Mouse (Mus musculus) megakaryocyte progenitor cell, adult 5-6 weeks (primary cell): Measurements from ENCODE around the gene Fastkd5. TPM values are rescaled to one million over a fixed set of nuclear protein-coding genes. Genes with fewer than 3 reads are reported as not detected.
A peak's percentile ranks its signal among the peaks of the same experiment; 100 is the strongest.
"Not testable (repeated sequence)": the region's sequence is repeated elsewhere in the genome, so short reads cannot be mapped to it uniquely, and the experiment has no call there.

ENCODE experiments used
- ATAC-seq: replicated peaks from 2 replicates; pipeline ENCODE4 v1.8.0; 2016; ENCODE audit warnings: mild to moderate bottlenecking, moderate TSS enrichment, inconsistent platforms; ENCODE audit not compliant: poor library complexity
- total RNA-seq, 2 experiments: library from RNA; stranded (forward) in 1 of 2; stranded (reverse) in 1 of 2; fragments of 157-497, 149-512 nt in 1 of 2; fragments of 200-1000 nt in 1 of 2; gene quantifications; 2 replicates each; pipeline versions ENCODE4 v1.2.3 to v1.2.4; 2015 to 2017

The Fastkd5 gene
- total RNA-seq, 2 experiments from 2014 or later, result 20.3 to 21.0 TPM

DNA sequence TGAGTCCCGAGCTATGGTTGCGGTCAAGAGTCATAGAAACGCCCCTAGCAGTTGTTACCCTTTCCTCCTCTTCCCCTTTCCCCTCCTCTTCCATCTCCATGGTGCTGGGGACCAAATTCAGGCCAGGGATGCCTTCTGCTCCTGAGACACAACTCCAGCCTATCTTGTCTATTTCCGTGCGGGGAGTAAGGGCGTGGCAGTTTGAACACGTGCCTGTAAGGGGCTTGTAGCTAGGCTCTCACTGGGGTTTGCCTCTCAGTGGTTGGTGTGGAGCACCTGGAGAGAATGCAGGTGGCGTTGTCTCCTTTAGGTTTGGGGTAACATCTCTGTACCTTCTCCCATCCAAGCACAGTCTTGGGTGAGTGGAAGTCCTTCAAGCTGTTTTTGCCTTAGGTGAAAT lies 50.0 kb downstream of the Fastkd5 start:
- ATAC-seq, result no peak

DNA sequence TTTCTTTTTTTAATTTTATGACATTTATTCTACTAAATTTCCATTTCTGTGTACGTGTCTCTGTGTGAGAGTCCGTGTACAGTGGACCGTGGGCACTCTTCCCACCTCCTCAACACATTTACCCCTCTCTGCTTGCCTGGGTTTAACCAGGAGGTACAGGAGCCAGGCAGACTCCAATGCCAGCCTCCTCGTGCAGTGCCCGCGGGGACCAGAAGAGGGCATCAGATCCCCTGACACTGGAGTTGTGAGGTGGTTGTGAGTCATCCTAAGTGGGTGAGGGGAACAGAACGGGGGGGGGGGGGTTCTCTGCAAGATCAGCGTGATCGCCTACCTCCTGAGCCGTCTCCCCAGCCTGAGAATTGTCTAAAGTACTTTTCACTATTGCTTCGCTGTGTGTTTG lies 51.7 kb downstream of the Fastkd5 start:
- peak; percentile 69 for ATAC-seq

DNA sequence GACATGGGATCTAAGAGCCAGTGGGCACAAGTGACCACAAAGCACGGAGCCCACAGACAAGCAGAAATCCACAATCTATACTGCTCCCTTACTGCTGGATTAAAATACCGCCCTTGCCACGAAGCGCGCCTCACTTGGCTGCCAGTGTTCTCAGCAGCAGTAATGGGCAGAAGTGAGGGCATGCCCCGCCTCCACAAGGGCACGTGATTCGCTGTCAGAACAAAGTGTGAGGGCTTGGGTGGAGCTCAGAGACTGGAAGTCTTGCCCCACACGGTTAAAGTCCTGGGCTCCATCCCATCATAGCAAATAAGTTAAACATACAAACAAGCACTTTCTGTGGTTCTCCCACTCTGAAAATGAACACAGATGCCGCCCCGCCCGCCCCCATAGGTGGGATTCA lies 52.2 kb downstream of the Fastkd5 start:
- ATAC-seq, result peak; percentile 83

DNA sequence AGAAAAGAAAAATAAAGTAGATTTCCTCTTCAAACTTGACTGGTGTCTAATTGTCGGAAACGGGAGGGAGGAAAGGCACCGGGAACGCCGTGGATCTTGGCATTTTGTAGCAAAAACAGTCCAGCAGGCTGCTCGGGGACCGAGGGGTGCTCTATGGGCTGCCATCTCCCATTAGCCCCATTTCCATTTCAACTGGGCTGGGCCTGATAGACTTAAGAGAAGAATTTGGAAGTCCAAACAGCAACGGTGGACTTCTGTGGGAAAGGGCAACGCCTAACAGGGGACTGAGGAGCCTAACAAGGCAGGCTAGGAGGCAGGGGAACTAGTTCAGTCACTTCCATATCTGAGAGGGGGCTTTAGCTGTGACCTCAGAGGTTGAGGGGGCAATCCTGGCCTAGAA lies 52.8 kb downstream of the Fastkd5 start:
- no peak for ATAC-seq

DNA sequence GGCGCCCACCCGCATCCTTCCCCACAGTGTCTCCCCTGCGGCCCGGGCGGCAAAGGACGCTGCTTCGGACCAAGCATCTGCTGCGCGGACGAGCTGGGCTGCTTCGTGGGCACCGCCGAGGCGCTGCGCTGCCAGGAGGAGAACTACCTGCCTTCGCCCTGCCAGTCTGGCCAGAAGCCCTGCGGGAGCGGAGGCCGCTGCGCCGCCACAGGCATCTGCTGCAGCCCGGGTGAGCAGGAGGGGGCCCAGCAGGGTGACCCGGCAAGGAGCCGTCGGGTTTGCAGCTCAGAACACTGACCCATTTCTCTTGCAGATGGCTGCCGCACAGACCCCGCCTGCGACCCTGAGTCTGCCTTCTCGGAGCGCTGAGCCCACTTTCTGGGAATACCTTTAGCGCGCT lies 53.3 kb downstream of the Fastkd5 start:
- ATAC-seq, result not testable (repeated sequence)

DNA sequence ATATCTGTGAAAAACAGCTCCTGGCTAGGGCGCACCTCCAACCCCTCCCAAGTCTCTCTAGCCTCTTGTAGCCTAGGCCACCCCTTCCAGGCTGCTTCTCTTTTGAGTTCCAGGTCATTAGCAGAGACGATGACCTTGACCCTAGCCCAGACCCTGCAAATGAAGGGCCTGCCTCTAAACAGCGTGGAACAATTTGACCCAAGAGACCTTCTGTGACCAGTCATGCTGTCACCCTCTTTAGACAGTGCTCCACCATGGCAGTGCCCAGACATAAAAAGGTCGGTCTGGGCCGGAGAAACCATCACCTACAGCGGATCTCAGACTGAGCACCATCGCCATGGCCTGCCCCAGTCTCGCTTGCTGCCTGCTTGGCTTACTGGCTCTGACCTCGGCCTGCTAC lies 54.0 kb downstream of the Fastkd5 start, which contains the start of gene Oxt:
TSS of gene Oxt (plus strand) at position 301 of the 400 bp plus-strand sequence.
- no peak for ATAC-seq

DNA sequence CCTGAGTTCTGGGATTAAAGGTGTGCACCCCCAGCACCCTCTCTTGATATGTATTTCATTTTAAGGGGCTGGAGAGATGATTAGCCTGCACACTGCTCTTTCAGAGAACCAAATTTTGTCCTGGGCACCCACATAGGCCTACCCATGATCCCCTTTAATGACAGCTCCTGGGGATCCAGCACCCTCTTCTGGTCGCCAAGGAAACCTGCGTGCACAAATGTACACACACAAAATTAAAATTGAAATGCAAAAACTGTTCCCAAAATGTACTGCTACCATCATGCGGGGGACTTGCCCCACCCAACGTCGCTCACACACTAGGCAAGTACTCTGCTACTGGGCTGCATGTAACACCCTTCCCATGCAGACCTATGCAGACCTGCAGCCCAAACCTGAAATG lies 54.9 kb downstream of the Fastkd5 start:
- no peak for ATAC-seq

DNA sequence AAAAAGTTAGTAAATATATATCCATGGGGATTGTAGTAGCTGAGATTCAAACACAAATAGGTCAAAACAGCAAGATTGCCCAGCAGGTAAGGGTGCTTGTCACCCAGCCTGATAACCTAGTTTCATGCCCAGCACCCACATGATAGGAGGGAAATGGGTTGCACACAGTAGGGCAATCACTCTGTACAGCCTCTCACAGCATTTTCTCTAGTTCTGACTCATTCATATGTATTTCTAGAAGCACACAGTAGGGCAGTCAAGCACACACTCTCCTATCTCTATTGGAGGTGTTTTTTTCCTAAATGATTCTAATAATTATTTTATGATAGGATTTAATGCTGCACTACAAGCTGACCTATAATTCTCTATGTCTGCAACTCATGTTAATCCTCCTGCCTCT lies 59.9 kb downstream of the Fastkd5 start:
- ATAC-seq, result no peak

DNA sequence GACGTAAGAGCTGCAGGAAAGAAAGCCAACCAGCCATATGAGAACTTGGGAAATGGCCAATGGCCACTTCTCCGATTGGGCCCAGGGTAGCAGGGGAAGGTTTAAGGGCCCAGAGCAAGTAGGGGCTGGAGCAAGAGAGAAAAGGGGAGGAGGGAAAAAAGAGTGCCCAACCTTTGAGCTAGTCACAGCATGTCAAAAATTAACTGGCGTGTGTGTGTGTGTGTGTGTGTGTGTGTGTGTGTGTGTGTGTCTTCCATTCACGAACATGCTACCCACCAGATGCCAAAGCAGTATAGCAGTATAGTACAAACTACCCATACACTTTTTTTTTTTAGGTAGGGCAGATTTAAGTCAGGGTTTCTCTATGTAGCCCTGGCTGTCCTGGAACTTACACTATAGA lies 60.9 kb downstream of the Fastkd5 start:
- no peak for ATAC-seq

DNA sequence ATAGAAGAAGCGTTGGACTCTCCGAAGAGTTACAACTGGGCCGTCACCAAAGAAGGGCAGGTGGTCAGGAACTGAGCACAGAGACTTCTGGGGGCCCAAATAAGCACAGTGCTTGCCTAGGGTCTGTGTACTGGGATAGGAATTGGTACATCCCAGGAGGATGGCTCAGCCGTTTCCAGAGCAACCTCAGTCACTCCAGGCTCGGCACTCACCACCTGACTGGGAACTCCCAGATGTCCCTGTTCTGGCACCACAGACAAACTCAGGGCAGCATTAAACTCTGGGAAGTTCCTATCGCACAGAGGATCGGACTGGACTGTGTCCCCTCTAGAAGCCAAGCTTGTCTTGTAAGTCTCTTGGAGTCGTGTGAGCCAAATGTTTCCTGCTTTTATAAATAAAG lies 64.8 kb downstream of the Fastkd5 start:
- ATAC-seq, result no peak

DNA sequence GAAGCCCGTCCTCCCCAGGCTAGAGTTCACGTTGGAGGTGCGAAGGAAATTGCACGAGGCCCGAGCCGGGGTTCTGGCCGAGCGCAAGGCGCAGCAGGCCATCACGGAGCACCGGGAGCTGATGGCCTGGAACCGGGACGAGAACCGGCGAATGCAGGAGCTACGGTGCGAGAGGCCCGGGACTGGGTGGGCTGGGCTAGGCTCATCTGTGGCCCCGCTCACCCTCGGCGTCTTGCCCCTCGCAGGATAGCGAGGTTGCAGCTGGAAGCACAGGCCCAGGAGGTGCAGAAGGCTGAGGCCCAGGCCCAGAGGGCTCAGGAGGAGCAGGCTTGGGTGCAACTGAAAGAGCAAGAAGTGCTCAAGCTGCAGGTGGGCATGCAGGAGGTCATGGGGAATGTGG lies 65.8 kb downstream of the Fastkd5 start:
- ATAC-seq, result peak; percentile 2

Other genes starting within 250 kb of the Fastkd5 start
- 0.29 and 1.9 TPM in 2 replicates for gene Cpxm1, start 232.5 kb downstream of the Fastkd5 start, total RNA-seq (2015)
- gene Cpxm1, start 232.5 kb downstream of the Fastkd5 start, total RNA-seq (2017), result 0.58 and 2.9 TPM in 2 replicates
- gene Gm28372, start 224.8 kb downstream of the Fastkd5 start, total RNA-seq (2015), result not detected in 2 replicates
- gene Gm28372, start 224.8 kb downstream of the Fastkd5 start, total RNA-seq (2017), result not detected in 2 replicates
- gene 1700020A23Rik, start 224.8 kb downstream of the Fastkd5 start, total RNA-seq (2015), result not detected in 2 replicates
- gene 1700020A23Rik, start 224.8 kb downstream of the Fastkd5 start, total RNA-seq (2017), result not detected in 2 replicates
- not detected in 2 replicates for gene Tmem239, start 223.5 kb downstream of the Fastkd5 start, total RNA-seq (2015)
- not detected in 2 replicates for gene Tmem239, start 223.5 kb downstream of the Fastkd5 start, total RNA-seq (2017)
- gene Vps16, start 205.7 kb downstream of the Fastkd5 start, total RNA-seq (2015), result 102 and 115 TPM in 2 replicates
- gene Vps16, start 205.7 kb downstream of the Fastkd5 start, total RNA-seq (2017), result 124 and 152 TPM in 2 replicates
- gene Pced1a, start 205.3 kb downstream of the Fastkd5 start, total RNA-seq (2015), result 10.3 and 15.5 TPM in 2 replicates
- 11.7 and 13.6 TPM in 2 replicates for gene Pced1a, start 205.3 kb downstream of the Fastkd5 start, total RNA-seq (2017)
- gene Ptpra, start 179.7 kb downstream of the Fastkd5 start, total RNA-seq (2015), result 47.2 and 67.1 TPM in 2 replicates
- gene Ptpra, start 179.7 kb downstream of the Fastkd5 start, total RNA-seq (2017), result 123 and 143 TPM in 2 replicates
- 60.3 and 71.9 TPM in 2 replicates for gene Mrps26, start 66.3 kb downstream of the Fastkd5 start, total RNA-seq (2015)
- gene Mrps26, start 66.3 kb downstream of the Fastkd5 start, total RNA-seq (2017), result 47.2 and 67.3 TPM in 2 replicates
- not detected in 2 replicates for gene Oxt, start 53.9 kb downstream of the Fastkd5 start, total RNA-seq (2015)
- gene Oxt, start 53.9 kb downstream of the Fastkd5 start, total RNA-seq (2017), result not detected in 2 replicates
- not detected in 2 replicates for gene Avp, start 47.5 kb downstream of the Fastkd5 start, total RNA-seq (2015)
- not detected in 2 replicates for gene Avp, start 47.5 kb downstream of the Fastkd5 start, total RNA-seq (2017)
- 5.7 and 9.3 TPM in 2 replicates for gene Ubox5, start within 50 bp of the Fastkd5 start, total RNA-seq (2015)
- gene Ubox5, start within 50 bp of the Fastkd5 start, total RNA-seq (2017), result 7.1 and 7.3 TPM in 2 replicates
- 0.15 and 0.32 TPM in 2 replicates for gene Lzts3, start 12.8 kb upstream of the Fastkd5 start, total RNA-seq (2015)
- 0.27 TPM in 1 of 2 replicates, not detected in the other for gene Lzts3, start 12.8 kb upstream of the Fastkd5 start, total RNA-seq (2017)
- gene Ddrgk1, start 34.6 kb upstream of the Fastkd5 start, total RNA-seq (2015), result 50.5 and 75.9 TPM in 2 replicates
- 72.4 and 107 TPM in 2 replicates for gene Ddrgk1, start 34.6 kb upstream of the Fastkd5 start, total RNA-seq (2017)
- 39.0 and 43.1 TPM in 2 replicates for gene Itpa, start 37.6 kb upstream of the Fastkd5 start, total RNA-seq (2015)
- gene Itpa, start 37.6 kb upstream of the Fastkd5 start, total RNA-seq (2017), result 78.5 and 87.3 TPM in 2 replicates
- 0.15 TPM in 1 of 2 replicates, not detected in the other for gene Slc4a11, start 67.5 kb upstream of the Fastkd5 start, total RNA-seq (2015)
- gene Slc4a11, start 67.5 kb upstream of the Fastkd5 start, total RNA-seq (2017), result not detected in 2 replicates